Mouse (Mus musculus): ENCODE results near the gene Zbtb45.

The Zbtb45 gene

DNA sequence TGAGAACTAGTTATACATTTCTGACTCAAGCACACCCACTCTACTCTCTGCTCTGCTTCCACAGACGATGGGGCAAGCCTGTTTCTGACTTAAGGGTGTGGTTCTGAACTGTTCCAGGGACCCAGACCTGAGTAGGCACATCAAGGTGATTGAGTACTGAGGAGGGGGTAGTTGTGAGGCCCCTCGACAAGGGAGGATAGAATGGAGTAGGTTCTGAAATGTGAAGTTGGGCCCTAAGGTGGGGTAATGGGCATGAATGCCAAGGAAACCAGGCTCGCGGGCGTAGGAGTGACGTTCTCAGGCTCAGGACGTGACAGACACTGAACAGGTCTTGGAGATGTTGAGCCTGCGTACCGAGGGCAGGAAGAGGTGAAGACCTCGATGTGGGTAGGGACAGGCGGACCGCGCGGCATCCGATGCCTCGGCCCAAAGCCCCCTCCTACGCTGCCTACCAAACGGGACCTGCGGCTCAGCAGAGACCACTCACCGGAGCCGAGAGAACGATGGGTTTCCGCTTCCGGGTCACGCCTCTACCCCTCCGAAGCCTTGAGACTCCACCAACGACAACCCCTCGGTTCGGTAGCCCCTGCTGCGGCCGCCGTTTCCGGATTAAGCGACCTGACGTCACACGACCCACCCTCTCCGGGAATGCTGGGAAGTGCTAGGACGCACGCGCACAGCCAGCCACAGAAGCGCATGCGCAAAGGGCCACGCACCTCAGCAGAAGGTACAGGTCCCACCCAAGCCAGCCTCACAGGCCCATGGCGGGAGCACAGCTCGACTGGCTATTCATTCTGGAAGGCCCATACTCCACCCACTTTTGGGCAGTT is 24.5 kb upstream of the Zbtb45 start, which contains the start of gene Chmp2a:
Gene Chmp2a, minus strand, starts transcription at position 660 of the 830 bp plus-strand sequence.
- peak; percentile 96 for DNase-seq (ENCODE audit: low spot score)

DNA sequence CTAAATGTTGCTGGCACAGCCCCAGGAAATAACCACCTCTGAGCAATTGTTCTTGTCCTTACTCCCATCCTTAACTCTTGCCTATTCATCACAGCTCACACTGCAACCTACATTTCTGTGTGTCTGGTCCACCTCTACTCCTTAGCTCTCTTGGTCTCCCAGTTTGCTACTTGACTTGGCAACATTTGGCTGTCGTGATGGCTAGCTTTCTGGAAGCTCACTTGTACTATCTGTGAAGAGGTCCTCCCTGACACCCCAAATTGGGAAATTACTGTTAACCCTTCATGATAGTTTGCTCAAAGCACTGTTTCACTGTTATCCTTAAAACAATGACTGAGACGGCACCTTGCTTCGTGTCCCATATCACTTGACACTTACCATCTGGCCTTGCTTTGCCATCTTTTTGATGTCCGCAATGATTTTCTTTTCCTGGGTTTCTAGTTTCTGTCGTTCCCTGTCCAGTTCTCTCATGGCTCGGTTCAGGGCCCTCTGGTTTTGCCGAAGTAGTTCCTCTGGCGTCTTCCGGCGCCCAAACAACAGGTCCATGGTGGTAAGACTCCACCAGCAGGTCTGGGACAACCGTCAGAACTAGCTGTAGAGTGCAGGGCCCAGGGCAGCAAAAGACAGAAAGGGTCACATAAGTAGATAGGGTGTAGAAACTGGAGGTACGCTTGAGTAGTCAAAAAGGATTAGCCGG is 23.8 kb upstream of the Zbtb45 start:
- no peak for DNase-seq (ENCODE audit: low spot score)

DNA sequence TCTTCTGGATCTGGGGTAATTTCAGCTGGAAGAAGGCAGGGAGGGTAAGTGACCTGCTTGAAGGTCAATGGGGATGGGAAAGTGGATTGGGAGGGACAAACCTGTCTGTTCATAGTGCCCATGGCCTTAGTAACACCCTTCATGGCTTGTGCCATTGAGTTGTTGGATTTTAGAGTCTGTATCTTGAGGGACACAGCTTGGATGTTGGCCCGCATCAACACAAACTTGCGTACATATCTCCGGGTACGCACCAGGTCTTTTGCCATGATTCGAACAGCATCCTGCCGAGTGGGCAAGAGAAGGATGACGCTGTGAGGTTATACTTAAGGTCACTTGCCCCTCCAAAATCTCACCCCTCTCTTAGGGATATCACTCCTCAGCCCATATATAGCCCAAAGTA is 22.7 kb upstream of the Zbtb45 start:
- DNase-seq (ENCODE audit: low spot score) = no peak

DNA sequence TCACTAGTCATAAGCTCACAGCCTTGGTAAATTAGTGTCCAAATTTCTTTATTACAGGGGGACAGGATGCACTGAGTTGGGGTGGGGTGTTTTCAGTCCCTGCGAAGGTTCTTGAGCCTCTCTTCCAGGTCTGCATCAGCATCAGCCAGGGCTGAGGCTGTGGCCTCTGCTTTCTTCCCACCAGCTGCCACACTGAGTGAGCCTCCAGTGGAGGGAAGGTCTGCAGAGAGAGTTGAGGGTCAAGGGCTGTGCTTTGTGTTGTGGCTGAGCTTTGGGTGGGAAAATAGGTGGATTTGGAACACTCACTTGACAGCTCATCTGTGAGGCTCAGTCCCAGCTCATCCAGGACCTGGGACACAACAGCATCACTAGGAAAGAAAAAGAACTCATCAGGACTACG is 22.1 kb upstream of the Zbtb45 start:
- no peak for DNase-seq (ENCODE audit: low spot score)

DNA sequence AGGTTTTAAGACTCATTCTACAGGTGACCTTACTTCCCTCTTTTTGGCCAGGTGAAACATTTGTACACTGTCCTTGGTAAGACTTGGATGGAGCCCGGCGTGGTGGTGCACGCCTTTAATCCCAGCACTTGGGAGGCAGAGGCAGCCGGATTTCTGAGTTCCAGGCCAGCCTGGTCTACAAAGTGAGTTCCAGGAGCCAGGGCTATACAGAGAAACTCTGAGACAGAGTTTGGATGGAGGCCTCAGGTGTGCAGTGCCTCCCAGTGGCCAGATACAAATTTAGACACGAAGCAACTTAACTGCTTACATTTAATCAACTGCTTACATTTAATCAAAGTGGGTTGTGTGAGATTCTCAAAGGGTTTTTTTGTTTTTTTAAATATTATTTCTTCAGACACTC is 21.2 kb upstream of the Zbtb45 start:
- DNase-seq (ENCODE audit: low spot score) = no peak

DNA sequence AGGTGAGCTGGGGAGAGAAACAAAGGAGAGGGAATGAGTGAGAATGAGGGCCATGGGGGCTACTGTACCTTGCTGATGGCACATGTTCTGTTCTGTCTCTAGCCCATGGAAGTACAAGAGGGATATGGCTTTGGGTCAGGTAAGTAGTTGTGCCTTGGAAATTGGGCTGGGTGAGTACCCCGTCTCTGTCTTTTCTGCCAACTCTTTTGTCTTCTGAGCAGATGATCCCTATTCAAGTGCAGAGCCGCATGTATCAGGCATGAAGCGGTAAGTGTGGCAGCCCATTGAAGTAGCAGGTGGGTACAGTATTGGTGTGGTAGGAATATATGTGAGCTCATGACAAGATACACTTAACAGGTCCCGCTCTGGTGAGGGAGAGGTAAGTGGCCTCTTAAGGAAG is 19.2 kb upstream of the Zbtb45 start:
- no peak for DNase-seq (ENCODE audit: low spot score)

DNA sequence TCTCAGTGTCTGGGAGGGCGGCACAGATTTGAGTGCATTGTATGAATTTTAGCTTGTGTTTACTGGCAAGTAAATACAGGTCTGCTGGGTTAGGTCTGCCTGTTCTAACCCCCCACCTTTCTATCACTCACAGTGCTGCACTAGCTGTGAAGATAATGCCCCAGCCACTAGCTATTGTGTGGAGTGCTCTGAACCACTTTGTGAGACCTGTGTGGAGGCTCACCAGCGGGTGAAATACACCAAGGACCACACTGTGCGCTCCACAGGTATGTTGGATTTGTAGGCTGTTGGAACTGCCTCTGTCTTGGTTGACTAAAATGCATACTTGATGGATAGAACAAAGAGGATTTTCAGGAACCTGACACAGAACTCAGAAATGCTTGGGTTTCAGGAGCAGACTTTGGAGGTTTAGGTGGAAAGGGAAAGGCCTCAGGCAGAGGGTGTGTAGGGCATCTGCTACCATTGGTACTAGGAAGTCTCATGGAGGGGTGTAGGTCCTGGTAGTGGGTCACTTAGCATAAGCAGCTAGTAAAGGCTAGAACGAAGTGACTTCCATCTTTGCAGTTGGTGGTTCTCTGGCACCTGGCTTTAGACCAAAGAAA is 15.8 kb upstream of the Zbtb45 start:
- no peak for DNase-seq (ENCODE audit: low spot score)

DNA sequence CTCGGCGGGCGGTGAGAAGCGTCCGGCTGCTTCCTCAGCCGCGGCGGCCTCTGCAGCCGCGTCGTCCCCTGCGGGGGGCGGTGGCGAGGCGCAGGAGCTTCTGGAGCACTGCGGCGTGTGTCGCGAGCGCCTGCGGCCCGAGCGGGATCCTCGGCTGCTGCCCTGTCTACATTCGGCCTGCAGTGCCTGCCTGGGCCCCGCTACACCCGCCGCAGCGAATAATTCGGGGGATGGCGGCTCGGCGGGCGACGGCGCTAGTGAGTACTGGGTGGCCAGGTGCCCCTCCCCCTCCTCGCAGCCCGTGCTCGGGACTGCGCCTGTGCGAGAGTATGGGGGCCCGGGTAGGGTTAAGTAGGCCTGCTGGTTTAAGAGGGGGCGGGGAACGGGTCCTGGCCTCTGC is 15.0 kb upstream of the Zbtb45 start:
- DNase-seq (ENCODE audit: low spot score) = peak; percentile 85

DNA sequence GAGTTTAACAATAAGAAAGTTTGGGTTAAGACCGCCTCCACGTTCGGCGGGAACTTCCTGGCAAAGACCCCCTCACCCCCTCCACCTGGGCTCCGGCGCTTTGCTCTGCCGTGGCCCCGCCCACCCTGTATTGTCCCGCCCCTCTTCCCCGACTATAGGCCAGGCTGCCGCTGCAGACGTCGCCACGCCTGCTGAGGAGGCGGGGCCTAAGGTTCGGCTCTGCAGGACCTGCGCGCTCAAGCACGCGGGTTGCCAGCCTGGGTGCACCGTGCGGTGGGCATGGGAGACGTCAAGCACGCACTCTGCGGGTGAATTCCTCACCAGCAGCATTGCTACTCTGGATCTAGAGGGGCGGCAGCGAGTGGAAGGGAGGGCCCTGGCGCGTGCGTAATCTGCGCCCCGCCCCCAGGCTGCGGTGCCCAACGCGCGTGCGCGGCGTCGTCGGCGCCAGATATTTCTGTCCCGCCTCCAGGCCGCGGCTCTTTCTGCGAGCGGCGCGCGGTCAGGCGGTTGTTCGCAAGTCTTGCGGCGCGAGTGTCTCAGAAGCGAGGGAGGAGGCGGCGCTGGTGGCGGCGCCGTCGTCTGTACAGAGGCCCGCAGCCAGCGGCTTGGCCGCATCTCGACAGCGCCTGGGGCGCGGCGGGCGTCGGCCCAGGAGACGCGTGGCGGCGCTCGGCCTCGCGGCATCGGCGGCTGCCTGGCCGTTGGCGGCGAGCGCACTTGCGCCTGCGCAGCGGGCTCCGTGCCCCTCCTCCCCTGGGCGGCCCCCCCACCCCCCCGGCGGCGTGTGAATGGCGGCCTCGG is 14.3 kb upstream of the Zbtb45 start:
- DNase-seq (ENCODE audit: low spot score) = peak; percentile 95

DNA sequence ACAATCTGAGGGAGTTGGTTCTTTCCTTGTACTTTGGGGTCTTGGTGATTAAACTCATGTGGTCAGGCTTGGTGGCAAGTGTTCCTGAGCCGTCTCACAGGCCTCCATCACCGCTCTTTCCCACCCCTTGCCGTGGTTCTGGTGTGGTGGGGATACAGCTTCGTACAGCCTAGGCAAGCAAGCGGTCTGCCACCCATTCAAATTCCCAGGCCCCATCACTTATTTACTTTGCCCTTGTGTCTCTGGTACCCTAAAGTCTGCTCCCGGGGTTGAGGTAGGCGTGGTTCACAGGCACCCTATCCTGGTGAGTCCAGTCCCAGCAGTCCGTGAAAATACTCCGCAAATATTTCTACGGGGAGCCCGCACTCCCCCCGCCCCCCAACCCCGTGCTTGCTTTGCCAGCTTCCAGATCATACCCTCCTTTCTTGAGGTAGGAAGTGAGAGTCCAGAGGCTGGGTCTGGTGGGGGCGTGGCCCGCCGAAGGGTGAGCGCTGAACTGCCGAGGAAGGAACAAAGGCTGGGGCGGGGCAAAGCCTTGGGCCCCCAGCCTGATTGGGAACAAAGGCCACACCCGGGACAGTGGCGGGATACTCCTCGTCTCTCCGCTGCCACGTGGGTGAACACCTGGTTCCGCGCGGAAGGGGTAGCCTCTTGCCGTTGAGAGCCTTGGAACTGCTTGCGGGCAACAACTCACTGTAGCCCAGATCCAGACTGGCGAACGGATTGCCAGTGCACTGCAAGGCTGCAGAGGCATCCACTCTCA is 13.1 kb upstream of the Zbtb45 start:
- DNase-seq (ENCODE audit: low spot score) = peak; percentile 86

DNA sequence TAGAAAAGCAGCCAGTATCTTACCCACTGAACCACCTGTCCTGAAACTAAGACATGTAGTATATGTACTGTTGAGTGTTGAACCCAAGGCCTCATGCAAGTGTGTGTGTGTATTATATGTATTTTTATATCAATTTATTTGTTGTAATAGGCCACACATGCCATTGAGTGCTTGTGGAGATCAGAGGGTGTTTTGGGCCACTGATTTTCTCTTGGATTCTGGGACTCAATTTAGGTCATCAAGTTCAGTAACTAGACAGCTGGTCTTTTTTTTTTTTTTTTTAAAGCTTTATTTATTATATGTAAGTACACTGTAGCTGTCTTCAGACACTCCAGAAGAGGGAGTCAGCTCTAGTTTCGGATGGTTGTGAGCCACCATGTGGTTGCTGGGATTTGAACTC is 5.4 kb upstream of the Zbtb45 start:
- DNase-seq (ENCODE audit: low spot score) = no peak

DNA sequence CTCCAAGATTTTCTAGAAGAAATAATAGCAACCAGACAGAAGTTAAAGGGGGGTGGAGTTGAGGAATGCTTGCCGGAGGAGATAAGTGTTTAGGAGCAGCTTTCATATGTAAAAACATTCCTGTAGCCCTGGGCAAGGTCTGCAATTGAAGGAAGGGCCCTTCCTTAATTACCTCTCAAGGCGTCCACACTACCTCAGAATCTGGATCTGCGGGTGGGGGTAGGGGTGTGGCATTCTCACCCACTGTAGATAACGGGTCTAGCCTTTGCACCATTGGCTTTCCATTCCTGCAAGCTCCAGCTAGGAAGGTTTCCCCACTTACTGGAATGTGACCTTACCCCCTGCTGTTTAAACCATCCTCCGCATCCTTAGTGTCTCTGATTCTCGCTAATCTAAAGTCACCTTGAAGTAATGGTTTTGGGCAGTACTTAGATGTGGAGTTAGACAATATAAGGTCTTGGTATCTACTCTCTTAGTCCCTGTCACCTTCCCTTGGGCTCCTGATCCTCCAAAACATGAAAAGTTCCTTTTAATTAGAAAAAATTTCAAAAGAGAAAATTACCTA is 4.5 kb upstream of the Zbtb45 start:
- no peak for DNase-seq (ENCODE audit: low spot score)

DNA sequence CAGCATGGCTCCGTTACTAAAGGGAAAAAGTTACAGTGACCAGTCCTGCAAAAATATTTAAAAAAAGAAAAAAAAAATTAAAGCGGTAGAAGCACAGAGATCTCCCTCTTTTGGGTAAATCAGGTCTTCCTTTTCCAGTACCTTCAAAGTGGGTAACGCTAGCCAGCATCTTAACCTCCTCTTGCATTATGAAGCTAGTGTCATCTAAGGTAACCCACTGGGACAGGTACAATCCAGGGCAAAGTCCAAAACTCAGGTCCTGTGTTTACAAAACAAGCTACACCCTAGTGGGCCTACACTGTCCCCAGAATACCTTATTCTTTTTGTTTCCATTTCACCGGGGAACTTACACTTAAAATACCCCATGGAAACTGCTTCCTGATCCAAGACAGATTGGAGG is 3.8 kb upstream of the Zbtb45 start:
- no peak for DNase-seq (ENCODE audit: low spot score)

DNA sequence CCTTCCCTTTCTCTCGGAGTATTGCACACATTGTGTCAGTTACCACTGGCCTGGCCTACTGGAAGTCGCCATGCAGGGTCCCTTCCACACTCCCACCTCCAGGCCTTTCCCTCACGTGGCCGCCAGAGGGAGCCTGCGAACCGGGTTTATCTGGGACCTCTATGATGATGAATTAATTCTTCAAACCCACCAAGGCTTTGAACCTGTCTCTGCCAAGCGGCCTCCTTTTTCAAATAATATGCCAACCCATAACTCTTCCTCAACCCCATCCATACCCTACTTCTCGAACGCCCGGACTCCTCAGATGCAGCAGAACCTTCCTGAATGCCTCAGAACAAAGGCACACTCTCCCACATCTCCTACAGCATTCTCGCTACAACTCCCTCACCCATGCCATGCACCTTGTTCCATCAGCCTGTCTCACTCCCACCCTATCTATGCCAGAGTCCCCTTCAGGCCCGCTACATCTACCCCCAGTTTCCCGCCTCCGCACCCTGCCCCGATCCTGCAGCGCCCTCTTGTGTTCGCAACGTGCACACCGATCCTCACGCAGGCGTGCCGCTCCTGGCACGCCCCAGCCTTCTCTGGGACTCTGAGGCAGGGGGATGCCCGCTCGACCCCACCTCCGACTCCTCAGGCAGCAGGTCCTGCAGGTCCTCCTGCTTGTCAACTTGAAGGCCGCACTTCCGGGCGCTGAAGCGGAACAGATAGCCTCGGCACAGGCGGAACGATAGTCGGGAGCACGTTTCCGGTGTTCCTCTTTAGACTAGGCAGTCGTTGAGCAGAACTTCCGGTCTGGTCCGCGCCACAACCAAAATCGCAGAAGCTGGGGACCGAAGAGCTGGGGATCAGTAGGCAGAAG is 460 bp downstream of the Zbtb45 start:
- DNase-seq (ENCODE audit: low spot score) = peak; percentile 93

DNA sequence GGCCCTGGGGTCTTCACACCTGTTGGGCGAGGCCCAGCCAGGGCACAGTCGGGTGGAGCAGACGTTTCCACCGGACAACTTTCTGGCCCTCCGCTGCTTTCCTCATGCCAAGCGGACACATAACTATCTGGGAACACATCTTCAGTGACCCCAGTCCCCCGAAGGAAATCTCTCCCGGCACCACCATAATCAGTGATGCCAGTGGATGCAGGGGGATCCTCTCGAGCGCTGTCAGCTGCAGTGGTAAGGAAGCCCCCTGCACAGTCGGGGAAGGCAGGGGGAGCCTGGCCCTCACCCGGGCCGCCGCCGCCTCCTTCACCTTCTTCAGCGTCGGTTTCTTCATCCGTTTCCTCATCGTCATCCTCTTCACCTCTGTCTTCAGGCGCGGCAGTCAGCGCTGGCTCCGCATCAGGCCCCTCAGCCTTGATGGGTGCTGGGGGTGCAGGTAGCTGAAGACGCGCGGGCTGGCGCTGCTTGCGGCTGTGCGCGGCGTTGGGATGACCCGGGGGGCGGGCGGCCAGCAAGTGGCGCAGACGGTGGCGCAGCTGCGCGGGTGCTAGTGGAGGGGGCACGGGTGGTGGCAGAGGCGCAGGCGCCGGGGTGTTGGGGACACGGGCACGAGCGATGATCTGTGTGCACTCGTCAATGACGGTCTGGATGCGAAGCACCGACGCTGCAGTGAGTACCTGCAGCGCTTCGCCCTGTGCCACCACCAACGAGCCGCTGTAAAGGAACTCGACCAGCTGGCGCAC is 2.3 kb downstream of the Zbtb45 start:
- no peak for DNase-seq (ENCODE audit: low spot score)

DNA sequence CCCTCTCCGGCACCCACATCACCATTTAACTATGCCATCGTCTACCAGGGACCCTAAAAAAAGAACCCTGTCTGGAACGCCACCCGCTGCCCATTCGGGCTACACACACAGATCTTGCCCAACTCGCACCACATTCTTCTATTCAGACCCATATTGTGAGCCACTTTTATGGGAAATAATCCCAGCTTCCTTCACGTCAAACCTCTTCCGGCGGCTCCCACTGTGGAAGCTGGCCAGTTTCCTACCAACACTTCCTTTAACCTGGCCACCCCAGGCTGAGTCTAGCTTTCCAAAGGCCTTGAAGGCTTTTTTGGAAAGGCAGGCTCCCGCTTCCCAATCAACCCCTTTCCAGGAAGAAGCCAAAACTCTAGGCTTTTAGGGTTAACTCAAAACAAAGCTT is 3.3 kb downstream of the Zbtb45 start:
- DNase-seq (ENCODE audit: low spot score) = no peak

DNA sequence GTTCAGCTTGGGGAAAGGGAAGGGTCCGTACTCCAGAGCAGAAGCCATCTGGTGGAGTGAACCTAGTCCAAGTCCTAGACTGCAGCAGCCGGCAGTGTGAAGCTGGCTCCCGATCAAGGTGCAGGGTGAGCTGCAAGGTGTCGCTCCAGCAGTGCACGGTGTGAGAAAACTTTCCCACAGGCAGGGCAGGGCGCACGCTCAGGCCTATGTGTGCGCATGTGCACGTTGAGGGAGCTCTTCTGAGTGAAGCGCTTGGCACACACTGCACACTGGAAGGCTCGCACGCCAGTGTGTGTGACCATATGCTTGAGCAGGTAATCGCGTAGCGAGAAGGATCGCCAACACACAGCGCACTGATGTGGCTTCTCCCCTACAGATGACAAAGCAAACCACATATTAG is 3.8 kb downstream of the Zbtb45 start:
- DNase-seq (ENCODE audit: low spot score) = no peak

DNA sequence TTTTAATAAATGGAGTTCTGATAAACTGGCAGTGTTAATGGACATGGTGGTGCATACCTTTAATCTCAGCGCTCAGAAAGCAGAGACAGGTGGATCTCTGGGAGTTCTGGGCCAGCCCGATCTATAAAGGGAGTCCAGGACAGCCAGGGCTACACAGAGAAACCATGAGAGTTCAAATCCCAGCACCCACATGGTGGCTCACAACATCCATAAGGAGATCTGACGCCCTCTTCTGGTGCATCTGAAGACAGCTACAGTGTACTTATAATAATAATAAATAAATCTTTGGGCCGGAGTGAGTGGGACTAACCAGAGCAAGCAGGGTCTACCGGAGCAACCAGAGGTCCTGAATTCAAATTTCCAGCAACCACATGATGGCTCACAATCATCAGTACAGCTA is 6.5 kb downstream of the Zbtb45 start:
- DNase-seq (ENCODE audit: low spot score) = no peak

DNA sequence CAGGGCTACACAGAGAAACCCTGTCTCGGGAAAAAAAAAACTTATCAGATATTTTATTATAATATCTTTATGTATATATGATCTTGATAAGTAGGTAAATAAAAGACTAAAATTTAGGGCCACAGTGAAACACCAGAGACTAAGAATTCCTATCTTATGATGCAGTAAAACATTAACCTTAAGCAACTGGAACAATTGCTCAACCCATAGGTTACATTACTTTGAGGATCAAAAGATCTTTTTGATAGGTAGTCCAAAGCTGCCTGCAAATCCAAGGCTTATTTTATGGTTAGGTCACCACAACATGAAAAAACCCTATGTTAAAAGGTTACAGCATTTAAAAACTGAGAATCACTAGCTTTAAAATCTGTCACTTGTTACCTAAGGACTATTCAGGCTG is 8.2 kb downstream of the Zbtb45 start:
- DNase-seq (ENCODE audit: low spot score) = no peak

DNA sequence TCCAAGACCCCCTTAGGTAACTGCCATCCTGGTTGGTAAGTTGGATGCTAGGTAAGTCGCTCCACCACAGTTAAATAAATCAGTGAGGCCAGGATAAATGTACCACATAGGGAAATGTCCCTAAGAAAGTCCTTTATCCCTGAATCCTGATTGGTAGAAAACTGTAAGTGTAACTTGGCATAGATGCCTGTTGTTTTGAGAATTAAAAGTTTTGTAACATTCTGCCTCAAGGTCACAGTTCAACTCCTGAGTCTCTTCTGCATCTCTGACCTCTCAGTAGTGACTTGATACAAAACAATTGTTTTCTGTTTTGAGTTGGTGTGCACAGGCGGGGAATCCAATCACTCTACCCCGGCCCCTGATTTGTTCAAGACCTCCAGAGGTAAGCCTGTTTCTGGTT is 11.0 kb downstream of the Zbtb45 start, which contains the start of gene Trim28:
Gene Trim28, plus strand, starts transcription at position 264 of the 400 bp plus-strand sequence.
- no peak for DNase-seq (ENCODE audit: low spot score)

Measured in testis, postnatal 14 days (tissue).